Mouse (Mus musculus) liver, embryonic 14.5 days (tissue): ENCODE measurements around the gene Prmt8.

Experiments
- CTCF ChIP-seq: IDR thresholded peaks from 2 replicates; pipeline ENCODE4 v1.5.1; 2016; ENCODE audit warnings: antibody characterized with exemption, low read depth, control low read depth
- EP300 ChIP-seq: IDR thresholded peaks from 2 replicates; pipeline ENCODE4 v1.6.1; 2016; ENCODE audit warnings: antibody characterized with exemption, low read depth

- TF ChIP-seq EP300 (no peak), CTCF (no peak)
Measured at GRCm38 (mm10) chr6:127655988-127656387, 113.3 kb downstream of the Prmt8 start.
